Mouse (Mus musculus): ENCODE results near the gene Ttll8.

Gene Ttll8

DNA sequence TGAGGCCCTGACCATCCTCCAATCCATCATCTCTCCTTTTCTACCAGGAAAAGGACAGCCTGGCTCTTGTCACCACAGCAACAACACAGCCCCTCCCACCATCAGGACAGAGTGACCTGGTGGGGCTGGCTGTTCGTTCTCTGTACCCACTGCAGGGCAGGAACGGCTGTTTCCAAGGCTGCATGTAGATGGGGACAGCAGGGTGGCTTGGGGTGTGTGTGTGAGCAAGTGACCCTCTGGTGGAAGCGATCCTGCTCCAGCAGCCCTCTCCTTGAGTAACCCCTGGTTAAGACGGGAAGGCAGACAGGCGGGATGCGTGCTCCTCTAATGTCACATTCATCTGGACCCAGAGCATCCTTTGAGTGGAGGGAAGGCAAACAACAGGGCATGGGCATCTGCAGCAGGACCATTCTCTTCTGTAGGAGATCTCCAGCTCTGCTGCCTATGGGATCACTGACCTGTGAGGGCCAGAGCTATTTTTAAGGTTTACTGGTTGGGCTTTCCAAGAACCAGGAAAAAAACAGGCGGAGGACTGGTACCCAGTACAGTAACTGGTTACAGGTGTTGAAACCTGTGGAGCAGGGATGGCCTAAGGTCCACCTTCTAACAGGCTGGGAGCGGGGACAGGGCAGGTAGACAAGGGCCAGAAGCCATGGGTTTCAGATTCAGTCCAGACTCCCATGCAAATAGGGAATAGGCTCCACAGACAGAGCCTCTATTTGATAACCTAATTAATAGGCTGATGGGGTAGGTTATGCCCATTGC, 94.8 kb downstream of the Ttll8 start:
- no peak for DNase-seq

GRCm38 (mm10) chr15:88858707-88859106, 95.5 kb downstream of the Ttll8 start:
- no peak for DNase-seq

- DNase-seq: no peak
Measured at GRCm38 (mm10) chr15:88858141-88858541, 96.1 kb downstream of the Ttll8 start.

- no peak for DNase-seq
Measured at GRCm38 (mm10) chr15:88857361-88857760, 96.9 kb downstream of the Ttll8 start.

GRCm38 (mm10) chr15:88856613-88857012, 97.6 kb downstream of the Ttll8 start:
- DNase-seq: no peak

DNA sequence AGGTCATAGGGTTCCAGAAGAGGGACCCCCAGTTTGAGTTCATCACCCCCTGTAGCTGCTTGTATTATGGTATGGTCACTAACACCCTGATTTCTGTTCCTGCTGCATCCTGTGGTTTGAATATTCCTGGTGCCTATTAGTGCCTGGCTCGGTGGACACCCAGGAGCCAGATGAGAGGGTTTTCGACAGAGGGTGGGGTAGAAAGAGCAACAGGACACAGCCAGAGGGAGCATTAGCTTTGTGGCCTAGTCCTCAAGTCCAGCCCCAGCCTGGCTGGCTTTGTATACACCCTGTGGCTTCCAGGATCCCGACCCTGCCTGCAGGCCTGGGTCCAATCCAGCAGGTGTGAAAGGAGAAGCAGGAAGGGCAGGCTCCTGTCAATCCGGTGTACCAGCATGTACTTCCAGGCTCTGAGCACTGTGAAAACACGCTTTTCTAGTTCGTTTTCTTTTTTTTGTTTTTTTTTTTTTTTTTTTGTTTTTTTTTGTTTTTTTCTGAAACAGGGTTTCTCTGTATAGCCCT, 98.3 kb downstream of the Ttll8 start:
- DNase-seq: no peak

DNA sequence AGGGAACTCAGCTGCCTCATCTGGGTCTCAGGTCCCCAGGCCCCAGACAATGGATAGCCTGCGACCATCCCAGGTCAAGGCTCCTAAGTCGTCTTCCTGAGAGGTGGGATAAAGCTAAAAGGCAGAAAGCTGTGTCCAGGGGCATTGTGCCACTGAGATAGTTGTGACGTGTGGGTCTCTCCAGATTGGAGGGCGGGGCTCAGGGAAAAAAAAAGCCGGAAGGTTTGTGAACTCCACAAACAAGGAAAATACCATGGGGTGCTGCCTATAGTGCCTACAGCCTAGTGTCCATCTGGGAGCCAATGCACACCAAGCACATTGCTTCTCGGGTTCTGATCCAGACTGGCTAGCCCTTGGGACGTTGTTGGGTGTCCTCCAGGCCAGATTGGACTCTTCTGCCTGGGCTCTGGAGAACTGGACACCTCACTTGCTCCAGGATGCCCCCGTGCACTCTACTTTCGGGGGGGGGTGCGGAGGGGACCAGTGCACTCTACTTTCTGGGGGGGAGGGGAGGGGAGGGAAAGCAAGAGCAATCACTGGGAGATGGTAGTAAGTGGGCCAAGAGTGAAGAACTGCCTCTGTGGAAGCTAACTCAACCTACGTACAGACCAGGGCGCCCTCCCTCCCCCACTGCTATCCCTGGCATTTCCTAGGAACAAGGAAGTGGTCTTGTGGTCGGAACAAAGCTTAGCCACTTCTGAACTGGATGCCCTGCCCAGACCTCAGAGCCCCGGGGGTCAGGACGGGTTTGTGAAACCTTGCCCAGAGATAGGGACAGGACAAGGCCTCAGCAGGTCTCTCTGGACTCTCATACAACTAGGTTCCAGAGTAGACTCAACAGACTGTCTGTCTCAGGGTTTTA, 99.0 kb downstream of the Ttll8 start:
- DNase-seq: peak; percentile 61

DNA sequence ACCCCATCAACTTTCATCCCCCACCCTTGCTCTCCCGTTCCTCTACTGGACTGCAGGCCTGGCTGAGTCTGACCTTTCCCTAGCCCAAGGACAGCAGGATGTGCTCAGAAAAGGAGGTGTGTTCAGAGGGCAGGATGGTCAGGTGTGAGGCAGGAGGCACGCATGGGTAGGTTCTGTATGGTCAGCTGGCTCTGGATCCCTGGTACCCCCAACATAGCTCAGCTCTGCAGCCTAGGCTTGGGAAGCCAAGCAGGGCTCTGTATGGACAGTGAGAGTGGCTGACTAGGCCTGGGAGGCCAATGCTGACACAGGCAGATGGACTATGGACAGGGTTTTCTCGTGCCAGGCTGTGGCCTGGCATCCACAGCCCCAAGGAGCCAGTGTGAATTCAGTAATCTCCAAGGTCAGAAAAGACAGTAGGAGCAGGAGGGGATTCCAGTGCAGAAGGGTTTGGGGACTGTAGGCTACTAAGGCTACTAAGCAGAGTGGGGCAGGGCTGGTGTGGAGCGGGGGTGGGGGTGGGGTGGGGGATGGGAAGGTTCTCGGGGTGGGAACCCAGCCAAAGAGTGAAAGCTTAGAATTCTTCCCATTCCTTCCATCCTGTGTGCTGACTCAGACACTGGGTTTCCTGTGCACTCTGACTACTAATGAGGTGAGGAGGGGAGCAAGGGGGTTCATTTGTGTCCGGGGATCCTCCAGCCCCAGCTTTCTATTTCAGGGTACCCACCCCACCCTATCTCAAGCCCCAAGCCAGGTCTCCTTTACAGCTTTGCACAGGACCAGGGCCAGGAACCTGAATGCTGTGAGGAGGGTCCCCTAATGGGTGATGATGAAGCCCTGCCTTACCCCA, 99.9 kb downstream of the Ttll8 start:
- DNase-seq: peak; percentile 76

GRCm38 (mm10) chr15:88853106-88853505, 101.1 kb downstream of the Ttll8 start:
- no peak for DNase-seq

GRCm38 (mm10) chr15:88851507-88852149, 102.6 kb downstream of the Ttll8 start:
- DNase-seq: peak; percentile 78

- peak; percentile 67 for DNase-seq
Measured at GRCm38 (mm10) chr15:88851076-88851475, 103.1 kb downstream of the Ttll8 start.

DNA sequence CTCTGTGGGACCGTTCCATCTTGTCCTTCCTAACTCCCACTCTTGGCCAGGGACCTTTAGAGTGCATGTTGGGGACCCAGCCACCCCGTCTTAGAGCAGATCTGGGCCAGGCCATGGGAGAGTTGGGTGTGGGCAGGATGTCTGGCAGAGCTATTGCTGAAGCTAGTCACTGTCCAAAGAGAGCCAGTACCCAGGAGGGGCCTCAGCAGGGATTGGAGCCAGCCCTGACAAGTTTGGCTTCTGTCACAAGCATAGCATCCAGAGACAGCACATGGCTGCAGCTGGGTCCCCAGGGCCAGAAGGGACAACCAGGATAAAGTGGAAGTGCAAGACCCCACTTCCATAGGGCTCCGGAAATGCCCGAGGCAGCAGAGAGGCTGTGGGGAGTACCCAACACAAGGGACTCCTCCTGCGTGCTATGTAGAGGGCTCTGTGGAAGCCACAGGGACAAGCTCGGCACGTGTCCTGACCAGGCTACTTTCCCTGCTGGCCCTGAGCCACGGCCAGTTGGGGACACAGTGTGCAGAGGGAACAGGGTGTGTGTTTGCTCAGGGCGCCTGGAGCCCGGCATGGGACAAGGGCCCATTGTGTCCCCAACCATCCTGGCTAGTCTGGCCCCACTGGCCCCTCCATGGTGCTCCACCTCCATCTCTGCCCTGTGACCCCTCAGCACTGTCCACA, 103.9 kb downstream of the Ttll8 start:
- DNase-seq: peak; percentile 82

- DNase-seq: no peak
Measured at GRCm38 (mm10) chr15:88849621-88850020, 104.6 kb downstream of the Ttll8 start.

DNA sequence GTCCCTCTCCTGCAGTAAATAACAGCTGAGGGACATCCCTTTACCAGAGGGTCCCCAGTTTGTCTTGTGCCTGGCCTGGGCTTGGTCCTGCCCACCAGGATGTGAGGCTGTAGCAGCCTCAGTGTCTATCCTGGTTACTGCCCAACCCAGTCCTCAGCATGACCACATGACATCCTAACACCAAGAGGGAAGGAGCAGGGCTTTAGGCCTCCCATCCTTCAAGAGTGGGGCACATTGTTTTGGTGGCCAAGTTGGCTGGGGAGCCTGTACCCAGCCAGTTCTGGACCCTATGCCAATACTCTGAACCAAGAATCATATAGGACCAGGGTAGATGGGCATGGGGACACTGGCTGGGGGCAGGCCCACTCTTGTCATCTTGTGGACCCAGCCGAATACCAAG, 105.6 kb downstream of the Ttll8 start:
- DNase-seq: no peak

GRCm38 (mm10) chr15:88844966-88845365, 109.3 kb downstream of the Ttll8 start:
- DNase-seq: no peak

DNA sequence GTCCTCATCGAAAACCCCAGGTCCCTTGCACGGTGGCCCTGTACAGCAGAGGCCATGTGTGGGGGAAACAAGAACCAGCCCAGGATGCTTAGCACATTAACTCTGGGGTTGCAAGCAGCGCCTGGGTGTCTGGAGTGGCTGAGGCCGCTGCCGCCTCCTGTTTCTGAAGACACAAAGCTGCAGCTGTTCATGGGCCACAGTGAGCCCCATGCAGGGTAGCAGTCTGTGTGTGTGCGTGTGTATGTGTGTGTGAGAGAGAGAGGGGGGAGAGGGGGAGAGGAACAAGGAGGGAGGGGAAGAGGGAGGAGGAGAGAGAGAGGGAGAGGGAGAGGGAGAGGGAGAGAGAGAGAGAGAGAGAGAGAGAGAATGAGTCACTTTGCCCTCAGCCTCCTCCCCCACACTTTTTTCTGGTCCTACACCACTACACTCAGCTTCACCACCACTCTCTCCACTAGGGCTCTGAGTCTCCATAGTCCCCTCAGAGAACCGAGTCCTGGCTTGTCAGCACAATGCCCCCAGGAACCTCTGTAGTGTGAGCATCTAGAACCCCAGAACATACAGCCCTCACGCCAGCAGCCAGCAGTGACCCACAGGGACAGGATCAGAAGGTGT, 110.6 kb downstream of the Ttll8 start:
- DNase-seq: peak; percentile 51

DNA sequence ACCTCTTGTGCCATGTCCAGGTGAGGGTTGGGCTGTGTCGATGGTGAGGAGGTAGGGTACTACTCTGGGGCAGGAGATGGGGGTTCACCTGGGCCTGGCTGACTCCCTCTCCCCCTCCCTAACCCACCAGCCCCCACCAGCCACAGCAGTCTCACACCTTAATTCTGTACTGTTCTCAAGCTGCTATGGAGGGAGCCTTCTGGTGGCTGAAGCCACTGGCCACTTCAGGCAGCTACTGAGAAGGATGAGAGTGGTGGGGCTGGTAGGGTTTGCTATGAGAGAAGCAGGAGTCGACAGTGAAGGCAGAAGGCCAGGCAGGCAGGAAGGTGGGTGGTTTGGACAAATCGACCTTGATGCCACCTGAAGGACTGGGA, 111.9 kb downstream of the Ttll8 start:
- DNase-seq: no peak

GRCm38 (mm10) chr15:88841580-88842299, 112.5 kb downstream of the Ttll8 start:
- DNase-seq: no peak

DNA sequence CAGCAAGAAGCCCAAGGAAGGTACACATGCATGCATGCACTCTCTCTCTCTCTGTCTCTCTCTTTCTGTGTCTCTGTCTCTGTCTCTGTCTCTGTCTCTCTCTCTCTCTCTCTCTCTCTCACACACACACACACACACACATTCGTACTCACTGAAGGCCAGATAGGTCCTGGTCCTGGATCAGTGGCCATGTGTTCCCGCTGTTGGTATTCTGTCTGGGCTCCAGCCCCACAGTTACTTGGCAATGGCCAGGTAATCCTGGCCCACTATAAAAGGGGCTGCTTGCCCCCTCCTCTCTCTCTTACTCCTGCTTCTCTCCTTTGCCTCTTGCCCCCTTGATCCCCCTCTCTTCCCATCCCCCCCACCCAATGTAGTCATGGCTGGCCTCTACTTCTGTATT, 113.1 kb downstream of the Ttll8 start:
- no peak for DNase-seq

All from kidney, postnatal 10 days (tissue).